Mouse (Mus musculus) MEL-GATA-1-ER (cell line): ENCODE results near the gene Nsl1.

Experiments used
- DNase-seq: peaks from one replicate; pipeline ENCODE4 v3.0.0-alpha.2; 2012; ENCODE audit warnings: low read depth; ENCODE audit errors: extremely low read depth

The Nsl1 gene

DNA sequence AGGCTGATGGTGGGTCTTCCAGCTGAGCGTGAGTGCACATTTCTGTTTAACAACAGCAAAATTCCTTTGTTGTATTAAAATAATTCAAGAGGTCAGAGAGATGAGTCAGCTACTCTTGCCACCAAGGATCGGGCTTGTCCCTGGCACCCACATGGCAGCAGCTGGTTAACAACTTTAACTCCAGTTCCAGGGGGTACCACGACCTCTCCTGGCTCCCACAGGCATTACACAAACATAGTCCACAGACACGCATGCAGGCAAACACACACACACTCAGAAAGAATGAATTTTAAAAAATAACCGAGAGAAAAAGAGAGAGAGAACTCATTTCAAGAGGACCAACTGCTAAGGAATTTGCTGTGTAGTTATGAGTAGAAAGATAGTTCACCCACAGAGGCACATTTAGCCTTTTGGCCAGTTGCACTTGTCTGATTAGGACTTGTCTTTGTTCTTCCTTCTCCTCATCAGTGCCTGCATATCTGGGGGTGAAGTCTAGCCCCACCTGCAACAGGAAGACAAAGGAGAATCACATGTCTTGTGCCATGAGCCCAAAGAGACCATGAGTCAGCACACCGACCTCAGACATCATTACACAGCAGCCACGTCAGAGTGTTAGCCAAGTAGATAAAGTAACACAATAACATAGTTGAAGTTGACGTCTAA lies 7.8 kb upstream of the Nsl1 start:
- DNase-seq, result peak; percentile 93

- no peak for DNase-seq
These were observed 7.3 kb upstream of the Nsl1 start for GRCm38 (mm10) chr1:191055533-191055873.

GRCm38 (mm10) chr1:191057461-191057860 lies 5.4 kb upstream of the Nsl1 start:
- DNase-seq, result no peak

- DNase-seq, result peak; percentile 60
These were observed 501 bp upstream of the Nsl1 start for GRCm38 (mm10) chr1:191062241-191062780.

- no peak for DNase-seq
These were observed 888 bp downstream of the Nsl1 start for GRCm38 (mm10) chr1:191063700-191064099.

DNA sequence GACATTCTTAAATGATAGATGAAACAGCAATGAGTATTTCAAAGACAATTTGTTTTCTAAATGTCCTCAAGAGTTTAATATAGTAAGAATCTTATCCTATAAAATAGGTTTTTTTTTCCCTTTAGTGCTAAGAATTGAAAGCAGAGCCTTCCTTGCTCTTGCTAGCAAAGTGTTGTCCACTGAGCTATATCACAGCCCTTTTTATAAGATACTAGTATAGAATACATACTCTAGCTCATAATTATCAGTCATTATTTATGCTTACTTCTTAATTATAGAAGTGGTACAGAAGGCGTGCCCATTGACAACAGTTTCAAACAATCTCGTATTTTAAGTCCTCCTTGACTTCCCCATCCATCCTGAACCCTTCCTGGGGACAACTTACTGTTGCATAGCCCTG lies 1.7 kb downstream of the Nsl1 start:
- DNase-seq, result no peak

GRCm38 (mm10) chr1:191065188-191065587 lies 2.4 kb downstream of the Nsl1 start:
- no peak for DNase-seq

DNA sequence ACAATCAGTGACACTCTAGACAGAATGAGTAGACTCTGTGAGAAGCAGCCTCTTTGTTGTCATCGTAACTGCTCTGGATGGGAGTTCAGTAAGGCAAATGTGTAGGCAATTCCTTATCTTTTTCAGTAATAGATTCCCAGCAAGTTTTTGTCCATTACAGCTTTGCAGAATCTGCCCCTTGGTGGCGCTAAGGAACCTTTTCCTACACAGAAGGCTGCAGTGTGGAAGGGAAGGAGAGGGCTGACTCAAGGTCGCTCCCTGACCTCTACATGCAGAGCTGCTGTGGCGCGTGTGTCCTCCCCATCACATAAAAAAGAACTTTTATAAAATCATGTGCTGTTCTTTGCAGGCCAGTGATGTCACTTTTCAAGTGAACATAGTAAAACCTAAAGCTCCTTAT lies 5.6 kb downstream of the Nsl1 start:
- DNase-seq, result no peak

GRCm38 (mm10) chr1:191070259-191070658 lies 7.4 kb downstream of the Nsl1 start:
- no peak for DNase-seq

- no peak for DNase-seq
These were observed 8.8 kb downstream of the Nsl1 start for GRCm38 (mm10) chr1:191071613-191072012.

GRCm38 (mm10) chr1:191072329-191072913 lies 9.6 kb downstream of the Nsl1 start:
- DNase-seq, result no peak

GRCm38 (mm10) chr1:191073001-191073400 lies 10.2 kb downstream of the Nsl1 start:
- DNase-seq, result no peak

GRCm38 (mm10) chr1:191073486-191073885 lies 10.7 kb downstream of the Nsl1 start:
- DNase-seq, result no peak

GRCm38 (mm10) chr1:191075199-191075883 lies 12.5 kb downstream of the Nsl1 start:
- DNase-seq, result no peak

DNA sequence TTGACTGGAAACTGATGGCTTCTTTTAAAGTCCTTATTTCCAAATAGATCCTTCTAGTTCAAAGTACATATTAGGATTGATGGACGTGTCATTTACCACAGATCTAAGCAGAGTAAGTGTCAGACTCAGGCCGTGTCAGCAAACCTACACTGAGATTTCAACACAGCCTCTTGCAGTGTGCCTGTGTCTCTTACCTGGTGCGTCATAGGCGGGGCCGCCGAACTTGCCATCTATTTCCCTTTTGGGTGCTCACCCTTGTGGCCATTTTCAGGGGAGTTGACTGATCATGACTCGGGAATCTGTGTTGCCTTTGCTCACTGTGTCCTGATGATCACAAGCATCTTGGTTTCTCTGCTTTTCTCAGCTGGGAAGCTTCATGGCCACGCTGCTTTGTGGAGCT lies 20.4 kb downstream of the Nsl1 start:
- no peak for DNase-seq

- no peak for DNase-seq
These were observed 22.2 kb downstream of the Nsl1 start for GRCm38 (mm10) chr1:191084951-191085559.

- peak; percentile 36 for DNase-seq
These were observed 22.8 kb downstream of the Nsl1 start for GRCm38 (mm10) chr1:191085597-191085996.

- no peak for DNase-seq
These were observed 23.6 kb downstream of the Nsl1 start for GRCm38 (mm10) chr1:191086304-191086878.

- DNase-seq, result no peak
These were observed 24.1 kb downstream of the Nsl1 start for GRCm38 (mm10) chr1:191086960-191087359.

GRCm38 (mm10) chr1:191087955-191088354 lies 25.1 kb downstream of the Nsl1 start:
- DNase-seq, result peak; percentile 17

DNA sequence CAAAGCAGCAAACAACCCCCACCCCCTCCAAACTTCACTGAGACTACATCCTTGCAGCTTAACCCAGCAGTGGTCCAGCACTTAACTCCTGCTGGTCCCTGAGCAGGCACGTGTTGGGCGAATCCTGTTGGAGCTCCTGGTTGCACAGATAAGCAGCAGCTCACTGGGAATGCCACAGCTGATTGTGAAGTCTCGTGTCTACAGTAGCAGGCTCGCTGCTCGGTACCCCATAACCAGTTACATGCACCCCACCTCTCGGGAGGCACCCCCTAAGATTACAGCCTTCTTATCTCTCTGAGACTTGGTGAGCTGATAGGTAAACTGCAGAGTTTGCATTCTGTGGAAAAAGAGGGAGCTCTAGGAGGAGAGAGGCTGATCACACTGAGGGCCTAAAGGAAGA lies 26.5 kb downstream of the Nsl1 start:
- DNase-seq, result no peak

DNA sequence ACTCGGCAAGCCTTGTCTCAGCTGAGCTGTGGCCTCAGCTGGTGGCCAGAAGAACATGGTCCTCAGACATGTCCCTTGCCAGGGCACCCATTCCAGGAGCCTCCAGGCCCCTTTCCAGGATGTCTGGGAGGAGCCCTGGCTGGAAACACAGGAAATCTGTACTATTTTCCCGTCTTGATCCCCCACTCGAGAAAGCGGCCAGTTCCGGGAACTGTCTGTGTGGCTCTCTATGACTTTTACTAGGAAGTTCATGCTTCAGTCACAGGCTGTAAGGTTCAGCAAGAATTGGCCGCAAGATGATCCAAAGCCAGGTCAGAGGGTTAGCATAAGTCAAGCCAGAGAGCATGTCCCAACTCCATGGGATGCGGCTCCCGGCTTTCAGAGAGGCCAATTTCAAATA lies 29.2 kb downstream of the Nsl1 start:
- no peak for DNase-seq
